Mouse (Mus musculus) Patski (cell line): ENCODE results near the gene Slc38a11. TPM values are rescaled to one million over a fixed set of nuclear protein-coding genes. Genes with fewer than 3 reads are reported as not detected.

Experiments used
- ATAC-seq: fragments of 100-300 bp; one replicate; pipeline ENCODE4 v1.8.0; 2021
- CTCF ChIA-PET: fragments of 350-600 bp; sonication (Branson Sonifier 250); formaldehyde crosslinking; loops from one replicate; lab custom pipeline; 2022; ENCODE audit warnings: inconsistent platforms; lab: Charles Lee
- POLR2A ChIA-PET: fragments of 350-600 bp; sonication (Branson Sonifier 250); formaldehyde crosslinking; loops from one replicate; lab custom pipeline; 2022; ENCODE audit warnings: antibody characterized with exemption, inconsistent platforms; lab: Charles Lee
- DNase-seq: peaks from one replicate; pipeline ENCODE4 v3.0.0-alpha.2; 2011; ENCODE audit warnings: low read depth, low spot score
- H3K27me3 ChIP-seq: fragments of 371-371 bp; one replicate; pipeline ENCODE4 v1.5.1; 2021
- CTCF ChIP-seq: fragments of 100-300 bp; IDR thresholded peaks from one replicate; pipeline ENCODE4 v1.5.1; 2021
- in situ Hi-C: fragments of 300-500 bp; cut with MboI; formaldehyde crosslinking; loops from 3 replicates; pipeline ENCODE4 v1.11.1; 2018; ENCODE audit warnings: low pct_unique_long_range_greater_than_20kb, mixed read lengths
- polyA plus RNA-seq: library from polyadenylated mRNA; unstranded; gene quantifications from one replicate; pipeline ENCODE4 v1.2.3, GENCODE M21; 2021

Slc38a11 gene
- polyA plus RNA-seq, 1 experiment from 2014 or later, result not detected

GRCm38 (mm10) chr2:65288696-65289095 is 75.1 kb downstream of the Slc38a11 start:
- no peaks in the 10 kb centered on the region for H3K27me3 ChIP-seq
- in situ Hi-C loops, result no loop called here
- no peak for TF ChIP-seq CTCF
- DNase-seq (no peak), ATAC-seq (no peak)
- ChIA-PET CTCF (no interaction called here), POLR2A (interaction anchor here (0.6 kb wide), 1 partner anchor 94 kb away, joined by 4 read pairs; no protein-coding TSS in a partner anchor)

- ATAC-seq, result peak; percentile 97
- peak; percentile 59 for DNase-seq
- no peaks in the 10 kb centered on the region for H3K27me3 ChIP-seq
- in situ Hi-C loops, result no loop called here
- ChIA-PET CTCF (interaction anchor here (0.9 to 2.4 kb wide), 5 partner anchors 9 to 66 kb away, joined by 3 to 11 read pairs (median 3); no protein-coding TSS in a partner anchor), POLR2A (no interaction called here)
- TF ChIP-seq CTCF, result no peak
Measured at GRCm38 (mm10) chr2:65285380-65285779, 78.5 kb downstream of the Slc38a11 start.

GRCm38 (mm10) chr2:65282979-65283378 is 80.9 kb downstream of the Slc38a11 start:
- ChIA-PET POLR2A (no interaction called here), CTCF (interaction anchor here (1.7 kb wide), 1 partner anchor 9 kb away, joined by 5 read pairs; no protein-coding TSS in a partner anchor)
- H3K27me3 ChIP-seq, result no peaks in the 10 kb centered on the region
- DNase-seq (no peak), ATAC-seq (no peak)
- in situ Hi-C loops, result no loop called here
- TF ChIP-seq CTCF, result no peak

DNA sequence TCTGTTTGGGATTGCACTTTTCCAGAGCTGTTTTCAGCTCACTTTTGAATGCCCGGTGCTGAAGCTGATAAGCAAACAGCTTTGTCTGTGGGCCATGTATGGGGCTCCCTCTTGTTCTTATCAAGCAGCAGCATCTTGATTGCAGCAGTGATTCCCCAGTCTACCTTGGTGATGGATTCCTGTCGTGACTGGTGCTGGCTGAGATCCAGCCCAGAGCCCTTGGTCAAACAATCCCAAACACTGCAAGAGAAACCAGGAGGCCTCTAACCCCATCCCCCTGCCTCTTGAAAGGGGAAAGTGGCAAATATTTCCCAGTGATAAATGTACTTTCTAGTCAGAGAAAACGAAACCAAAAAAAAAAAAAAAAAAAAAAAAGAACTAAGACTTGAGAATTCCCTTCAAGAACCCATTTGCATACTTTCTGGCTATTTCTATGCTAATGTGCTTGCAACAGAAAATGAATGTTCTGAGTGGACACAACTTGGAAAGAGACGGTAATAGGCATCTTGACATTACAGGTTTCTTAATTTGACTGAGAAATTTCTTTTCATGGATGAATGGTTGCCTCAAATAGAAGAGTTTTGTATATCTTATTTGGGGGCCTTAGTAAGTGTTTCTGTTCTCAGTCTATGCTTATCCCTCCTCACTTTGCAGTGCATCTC is 84.7 kb downstream of the Slc38a11 start:
- in situ Hi-C loops, result no loop called here
- TF ChIP-seq CTCF, result no peak
- no peak for ATAC-seq
- H3K27me3 ChIP-seq, result no peaks in the 10 kb centered on the region
- ChIA-PET POLR2A (no interaction called here), CTCF (interaction anchor here (1.6 kb wide), 1 partner anchor 52 kb away, joined by 3 read pairs; no protein-coding TSS in a partner anchor)
- no peak for DNase-seq

- ChIA-PET POLR2A (no interaction called here), CTCF (interaction anchor here (1.2 to 3.3 kb wide), 6 partner anchors 8 to 37 kb away, joined by 3 to 11 read pairs (median 3); no protein-coding TSS in a partner anchor)
- DNase-seq (no peak), ATAC-seq (no peak)
- in situ Hi-C loops, result no loop called here
- no peaks in the 10 kb centered on the region for H3K27me3 ChIP-seq
- TF ChIP-seq CTCF, result no peak
Measured at GRCm38 (mm10) chr2:65275443-65276061, 88.3 kb downstream of the Slc38a11 start.

GRCm38 (mm10) chr2:65273910-65274309 is 89.9 kb downstream of the Slc38a11 start:
- H3K27me3 ChIP-seq, result no peaks in the 10 kb centered on the region
- in situ Hi-C loops, result no loop called here
- no peak for TF ChIP-seq CTCF
- POLR2A ChIA-PET, result no interaction called here
- ATAC-seq, result no peak
- DNase-seq, result no peak
- CTCF ChIA-PET, result no interaction called here

DNA sequence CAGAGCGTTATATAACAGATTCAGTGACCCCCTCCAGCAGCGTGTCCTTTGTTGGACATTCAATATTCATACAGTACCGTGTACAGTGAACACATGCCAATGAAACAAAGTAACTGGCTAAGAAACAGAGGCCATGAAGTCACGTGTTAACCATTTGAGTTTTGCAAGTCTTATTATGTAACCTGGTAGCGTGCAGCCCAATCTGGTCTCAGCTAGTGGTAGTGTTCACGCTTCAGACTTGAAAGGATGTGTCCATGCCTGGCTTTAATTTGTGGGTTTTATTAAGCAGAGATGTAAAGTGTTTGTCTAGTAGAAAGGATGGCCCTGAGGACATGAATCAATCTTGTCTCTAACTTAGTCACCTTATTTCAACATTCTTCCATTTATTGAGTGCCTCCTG is 95.1 kb downstream of the Slc38a11 start:
- no peak for DNase-seq
- no peaks in the 10 kb centered on the region for H3K27me3 ChIP-seq
- TF ChIP-seq CTCF, result no peak
- CTCF ChIA-PET, result interaction anchor here (1.2 kb wide), 2 partner anchors 17 to 23 kb away, joined by 3 read pairs; no protein-coding TSS in a partner anchor
- no peak for ATAC-seq
- in situ Hi-C loops, result no loop called here
- POLR2A ChIA-PET, result no interaction called here

DNA sequence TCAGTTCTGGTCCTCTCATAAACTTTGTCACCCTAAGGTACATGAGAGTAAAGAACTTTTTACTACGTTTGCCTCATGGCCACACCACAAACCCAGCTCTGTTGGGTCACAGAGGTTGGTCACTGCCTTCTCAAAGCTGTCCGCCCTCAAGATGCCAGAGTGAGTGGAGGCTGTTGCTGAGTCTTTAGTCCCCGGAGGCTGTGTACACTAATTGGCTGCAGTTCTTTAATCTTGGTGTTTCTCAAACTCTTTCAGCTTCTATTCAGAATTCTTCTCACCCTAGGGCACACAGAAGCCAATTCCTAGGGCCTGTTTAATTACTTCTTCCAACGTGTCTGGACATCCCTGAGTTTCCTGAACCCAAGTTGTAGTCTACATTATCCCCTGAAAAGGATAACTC is 96.0 kb downstream of the Slc38a11 start:
- no peak for TF ChIP-seq CTCF
- ATAC-seq, result no peak
- H3K27me3 ChIP-seq, result no peaks in the 10 kb centered on the region
- CTCF ChIA-PET, result interaction anchor here (1.1 to 1.6 kb wide), 3 partner anchors 8 to 10 kb away, joined by 3 read pairs; no protein-coding TSS in a partner anchor
- in situ Hi-C loops, result no loop called here
- POLR2A ChIA-PET, result interaction anchor here (0.8 to 0.9 kb wide), 2 partner anchors 17 to 118 kb away, joined by 3 read pairs; no protein-coding TSS in a partner anchor
- DNase-seq, result no peak

- no peak for TF ChIP-seq CTCF
- ATAC-seq (no peak), DNase-seq (no peak)
- in situ Hi-C loops, result no loop called here
- H3K27me3 ChIP-seq, result no peaks in the 10 kb centered on the region
- CTCF ChIA-PET, result interaction anchor here (1.1 to 1.6 kb wide), 3 partner anchors 8 to 10 kb away, joined by 3 read pairs; no protein-coding TSS in a partner anchor
- POLR2A ChIA-PET, result interaction anchor here (0.8 kb wide), 1 partner anchor 117 kb away, joined by 3 read pairs; no protein-coding TSS in a partner anchor
Measured at GRCm38 (mm10) chr2:65266576-65267299, 97.1 kb downstream of the Slc38a11 start.

Other genes with a start within 250 kb of the Slc38a11 start
- 71.0 TPM for gene Cobll1, start 124.6 kb downstream of the Slc38a11 start, polyA plus RNA-seq
- 0.03 TPM for gene Scn3a, start 203.6 kb upstream of the Slc38a11 start, polyA plus RNA-seq